ENCODE assay signal across 8 mouse cellular contexts in genomic region chr4:133730122-133730521, GRCm38 (mm10). TPM values are rescaled to one million over a fixed set of nuclear protein-coding genes. Genes with fewer than 3 reads are reported as not detected.
DNase-seq lines count a peak whose midpoint lies in the region; ATAC-seq and TF ChIP-seq lines count a peak whose summit lies in the region.

No protein-coding gene starts in this region.

- H3K9me3 ChIP-seq in heart, embryonic 12.5 days (replicated peaks), result no peaks in the 10 kb centered on the region
- no peaks in the 10 kb centered on the region for H3K9me3 ChIP-seq in G1E (replicated peaks)
- no peaks in the 10 kb centered on the region for H3K9me3 ChIP-seq in hindbrain, embryonic 13.5 days
- no peaks in the 10 kb centered on the region for H3K9me3 ChIP-seq in midbrain, embryonic 11.5 days (ENCODE audit: control insufficient read depth, low read length)

- H3K36me3 ChIP-seq in heart, embryonic 12.5 days, result peaks cover 9% of the 10 kb centered on the region
- H3K36me3 ChIP-seq in G1E (replicated peaks), result peaks cover 84% of the 10 kb centered on the region
- H3K36me3 ChIP-seq in hindbrain, embryonic 13.5 days, result peaks cover under 1% of the 10 kb centered on the region; the same call in 1 of the 2 replicates
- no peaks in the 10 kb centered on the region for H3K36me3 ChIP-seq in midbrain, embryonic 11.5 days (ENCODE audit: control insufficient read depth, insufficient read depth, low read length)

- peak overlapping the region; percentile 84 for H3K27ac ChIP-seq in heart, embryonic 12.5 days (ENCODE audit: poor library complexity, severe bottlenecking)
- H3K27ac ChIP-seq in hindbrain, embryonic 13.5 days, result peak overlapping the region; percentile 90
- peak overlapping the region; percentile 86 for H3K27ac ChIP-seq in midbrain, embryonic 11.5 days (ENCODE audit: low read depth, low read length)

- intact Hi-C loops in heart, postnatal 25 days (cut with DNase I), result loop anchor here (2.0 kb wide), 1 partner anchor 19 kb away; no protein-coding TSS in a partner anchor

- no peak for TF ChIP-seq CTCF in G1E (IDR thresholded peaks at IDR 0.05; ENCODE audit: low read depth, low read length)

- H3K27me3 ChIP-seq in heart, embryonic 12.5 days (replicated peaks), result no peaks in the 10 kb centered on the region
- H3K27me3 ChIP-seq in G1E (ENCODE audit: insufficient read depth, low read length), result no peaks in the 10 kb centered on the region
- no peaks in the 10 kb centered on the region for H3K27me3 ChIP-seq in hindbrain, embryonic 13.5 days
- H3K27me3 ChIP-seq in midbrain, embryonic 11.5 days (ENCODE audit: control insufficient read depth, insufficient read depth, low read length), result no peaks in the 10 kb centered on the region

- peak overlapping the region; percentile 56 for H3K9ac ChIP-seq in heart, embryonic 12.5 days
- H3K9ac ChIP-seq in hindbrain, embryonic 13.5 days, result peak overlapping the region; percentile 61
- H3K9ac ChIP-seq in midbrain, embryonic 11.5 days (ENCODE audit: low read length), result peak overlapping the region; percentile 36

- H3K4me2 ChIP-seq in heart, embryonic 12.5 days, result peak overlapping the region; percentile 60
- peak overlapping the region; percentile 51 for H3K4me2 ChIP-seq in hindbrain, embryonic 13.5 days
- H3K4me2 ChIP-seq in midbrain, embryonic 11.5 days, result peak overlapping the region; percentile 30

- H3K4me3 ChIP-seq in heart, embryonic 12.5 days, result peak overlapping the region; percentile 26
- peak overlapping the region; percentile 37; the same call in 1 of the 2 replicates for H3K4me3 ChIP-seq in G1E (ENCODE audit: low read depth, low read length)
- peak overlapping the region; percentile 19 for H3K4me3 ChIP-seq in hindbrain, embryonic 13.5 days
- no peak overlapping the region for H3K4me3 ChIP-seq in midbrain, embryonic 11.5 days (ENCODE audit: low read depth, low read length)

- peaks cover 87% of the 10 kb centered on the region for H3K4me1 ChIP-seq in heart, embryonic 12.5 days (replicated peaks)
- peaks cover 92% of the 10 kb centered on the region for H3K4me1 ChIP-seq in G1E (ENCODE audit: insufficient read depth, low read depth, low read length)
- peaks cover 94% of the 10 kb centered on the region for H3K4me1 ChIP-seq in hindbrain, embryonic 13.5 days (replicated peaks)
- peaks cover 52% of the 10 kb centered on the region for H3K4me1 ChIP-seq in midbrain, embryonic 11.5 days (ENCODE audit: control insufficient read depth, insufficient read depth, low read length)

- DNase-seq in heart, postnatal 25 days (ENCODE audit: low spot score), result no peak
- no peak for DNase-seq in G1E (ENCODE audit: low spot score)
- DNase-seq in midbrain, embryonic 11.5 days (ENCODE audit: low spot score, missing footprints), result peak; percentile 89
- DNase-seq in layer of hippocampus, adult 9-10 months (ENCODE audit: low spot score), result no peak
- no peak for DNase-seq in natural killer cell, adult 2 months (ENCODE audit: low spot score in 2 of 2)
- DNase-seq in urinary bladder, postnatal 36 days (ENCODE audit: low spot score in 2 of 2), result no peak

- ATAC-seq in heart, embryonic 12.5 days (ENCODE audit: insufficient number of reproducible peaks, low FRiP score), result peak; percentile 7; the same call in 1 of the 2 replicates
- ATAC-seq in G1E (ENCODE audit: extremely low read depth, insufficient number of reproducible peaks, low FRiP score, poor library complexity, severe bottlenecking), result no peak
- ATAC-seq in hindbrain, embryonic 13.5 days (ENCODE audit: low FRiP score), result peak; percentile 37
- ATAC-seq in midbrain, embryonic 11.5 days (ENCODE audit: low FRiP score), result peak; percentile 49

RNA-seq across cellular contexts. Expression of gene Arid1a, which starts 26.4 kb away (rescaled TPM):
- 24.5 and 28.7 TPM in 2 replicates for polyA plus RNA-seq in heart, embryonic 12.5 days (2016; fragmentation: Nextera tagmentation; extraction: Ambion mirVana)
- total RNA-seq in heart, postnatal 25 days (2021), result 10 to 100 TPM; 35.4 to 42.2 TPM
- total RNA-seq in G1E (2014; fragmentation: Nextera tagmentation) (224 and 240 TPM in 2 replicates), G1E (2017) (21.4 and 22.2 TPM in 2 replicates)
- polyA plus RNA-seq in G1E (2012), result 124 and 205 TPM in 2 replicates
- 35.6 and 37.4 TPM in 2 replicates for polyA plus RNA-seq in hindbrain, embryonic 13.5 days (2015; fragmentation: Nextera tagmentation; extraction: Ambion mirVana)
- polyA plus RNA-seq in midbrain, embryonic 11.5 days (2014; fragmentation: Nextera tagmentation; extraction: Ambion mirVana), result 39.1 and 39.2 TPM in 2 replicates

RNA-seq across cellular contexts. Expression of gene Pigv, which starts 57.7 kb away (rescaled TPM):
- polyA plus RNA-seq in heart, embryonic 12.5 days (2016; fragmentation: Nextera tagmentation; extraction: Ambion mirVana), result 15.0 and 18.4 TPM in 2 replicates
- total RNA-seq in heart, postnatal 25 days (2021), result 10 to 100 TPM; 10.6 to 11.2 TPM
- total RNA-seq in G1E (2014; fragmentation: Nextera tagmentation) (13.2 and 15.4 TPM in 2 replicates), G1E (2017) (5.6 and 5.7 TPM in 2 replicates)
- 11.4 and 12.7 TPM in 2 replicates for polyA plus RNA-seq in G1E (2012)
- 13.4 and 14.1 TPM in 2 replicates for polyA plus RNA-seq in hindbrain, embryonic 13.5 days (2015; fragmentation: Nextera tagmentation; extraction: Ambion mirVana)
- polyA plus RNA-seq in midbrain, embryonic 11.5 days (2014; fragmentation: Nextera tagmentation; extraction: Ambion mirVana), result 9.6 and 12.4 TPM in 2 replicates
